In genomic region chr10:4517614-4518013, GRCm38 (mm10) we compare ENCODE assay signal across 27 mouse cellular contexts. TPM values are rescaled to one million over a fixed set of nuclear protein-coding genes. Genes with fewer than 3 reads are reported as not detected.
"Had no signal": no experiment of that assay in that cellular context is flagged by ENCODE, and none has a peak within 500 bp of the region (broad histone marks: within the 10 kb centered on the region; RNA-seq: fewer than 3 reads in every experiment).

No protein-coding gene starts in this region.

- H3K27me3 ChIP-seq: heart, embryonic 13.5 days; heart, embryonic 15.5 days; hindbrain, embryonic 13.5 days; hindbrain, embryonic 15.5 days; limb, embryonic 12.5 days; liver, embryonic 13.5 days had no signal

- H3K36me3 ChIP-seq: heart, embryonic 13.5 days; heart, embryonic 15.5 days; hindbrain, embryonic 13.5 days; hindbrain, embryonic 15.5 days; limb, embryonic 10.5 days; limb, embryonic 12.5 days; liver, embryonic 13.5 days had no signal

- DNase-seq: gastrocnemius, postnatal 14 days; heart, adult 11 months; heart, adult 2 months; heart, postnatal 14 days; heart, postnatal 36 days; kidney, adult 11 months; kidney, adult 2 months; kidney, adult 9 months; kidney, postnatal 14 days; kidney, postnatal 36 days; layer of hippocampus, adult 9-11 months; liver; liver, embryonic 13.5 days had no signal

- ATAC-seq: hindbrain, postnatal 0 days; intestine, embryonic 16.5 days had no signal

- H3K4me2 ChIP-seq: heart, embryonic 11.5 days; heart, embryonic 13.5 days; heart, embryonic 15.5 days; hindbrain, embryonic 13.5 days; hindbrain, embryonic 15.5 days; limb, embryonic 12.5 days; liver, embryonic 11.5 days; liver, embryonic 13.5 days had no signal

- H3K4me3 ChIP-seq: heart, adult 2 months; heart, embryonic 13.5 days; heart, embryonic 15.5 days; hindbrain, embryonic 13.5 days; hindbrain, embryonic 15.5 days; left cerebral cortex, adult 2 months; limb, embryonic 10.5 days; limb, embryonic 12.5 days; liver, embryonic 13.5 days had no signal

RNA-seq across cellular contexts. Expression of gene Ccdc170, which starts 35.3 kb away (rescaled TPM):
- total RNA-seq: hematopoietic stem cell, adult 5-6 weeks had no signal
- polyA plus RNA-seq: heart, embryonic 11.5 days; heart, embryonic 13.5 days; heart, embryonic 15.5 days; heart, postnatal 0 days; intestine, embryonic 14.5 days; intestine, embryonic 16.5 days; liver, embryonic 11.5 days; liver, embryonic 13.5 days had no signal
